Mouse (Mus musculus): ENCODE measurements at regions not wholly inside any gene's neighbourhood (a gene's known extent, or its start where the extent isn't known, plus 50 kb on each side); places are given as distances from the start of the nearest gene placed in this dataset.

DNA sequence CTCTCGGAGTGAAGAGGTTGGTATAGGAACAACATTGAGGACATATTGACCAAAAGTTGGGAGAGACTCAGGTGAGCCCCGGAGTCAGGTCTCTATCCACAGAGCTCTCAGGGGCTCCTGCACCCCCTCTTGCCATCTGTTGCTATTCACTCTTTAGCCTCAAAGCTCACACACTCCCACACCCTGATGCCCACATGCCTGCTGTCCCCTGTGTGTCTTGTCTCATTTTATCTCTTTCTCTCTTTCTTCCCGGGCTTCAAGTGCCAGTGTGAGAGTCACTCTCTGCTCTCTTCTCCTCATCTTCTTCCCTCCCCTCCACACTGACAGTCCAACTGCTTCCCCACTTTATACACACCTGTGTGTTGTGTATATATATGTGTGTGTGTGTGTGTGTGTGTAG lies 141.0 kb upstream of the Mdm1 start:
- TF ChIP-seq CTCF (IDR thresholded peaks at IDR 0.05; ENCODE audit: extremely low read depth, insufficient read depth, low read length) (no peak), POLR2A (IDR thresholded peaks at IDR 0.05; ENCODE audit: extremely low read depth, insufficient read depth, low read length) (no peak)
